Mouse (Mus musculus) midbrain, embryonic 10.5 days (tissue): Measurements from ENCODE around the gene Etv2. TPM values are rescaled to one million over a fixed set of nuclear protein-coding genes. Genes with fewer than 3 reads are reported as not detected.

Experiments
- DNase-seq: peaks from one replicate; pipeline ENCODE4 v3.0.0-alpha.2; 2017; ENCODE audit warnings: low spot score
- H3K27ac ChIP-seq: fragments of 300-500 bp; sonication (generic); replicated peaks from 2 replicates; pipeline ENCODE4 v1.5.1; 2016; ENCODE audit warnings: mild to moderate bottlenecking
- H3K27me3 ChIP-seq: fragments of 300-500 bp; sonication (generic); 2 replicates; pipeline ENCODE4 v1.6.1; 2016; ENCODE audit warnings: low read depth, mild to moderate bottlenecking; ENCODE audit not compliant: poor library complexity, severe bottlenecking
- H3K36me3 ChIP-seq: fragments of 300-500 bp; sonication (generic); 2 replicates; pipeline ENCODE4 v1.6.1; 2016; ENCODE audit warnings: mild to moderate bottlenecking, moderate library complexity
- H3K4me1 ChIP-seq: fragments of 300-500 bp; sonication (generic); 2 replicates; pipeline ENCODE4 v1.6.1; 2016
- H3K4me3 ChIP-seq: fragments of 300-500 bp; sonication (generic); 2 replicates; pipeline ENCODE4 v1.5.1; 2016; ENCODE audit warnings: mild to moderate bottlenecking, moderate library complexity
- H3K9me3 ChIP-seq: fragments of 300-500 bp; sonication (generic); replicated peaks from 2 replicates; pipeline ENCODE4 v1.6.1; 2016; ENCODE audit warnings: mild to moderate bottlenecking
- WGBS: fragments of 180-500 bp; shearing (Covaris S2); methylation state at CpG from one replicate; pipeline ENCODE4 v1.1.7; 2016; 5-methylcytosine and 5-hydroxymethylcytosine counted together
- polyA plus RNA-seq: library from polyadenylated mRNA; unstranded; fragments of >200 nt; fragmentation: Nextera tagmentation; extraction: Ambion mirVana; gene quantifications from 2 replicates; pipeline ENCODE4 v1.2.1, GENCODE M21; 2016

Gene Etv2
- polyA plus RNA-seq, 1 experiment from 2014 or later = not detected

DNA sequence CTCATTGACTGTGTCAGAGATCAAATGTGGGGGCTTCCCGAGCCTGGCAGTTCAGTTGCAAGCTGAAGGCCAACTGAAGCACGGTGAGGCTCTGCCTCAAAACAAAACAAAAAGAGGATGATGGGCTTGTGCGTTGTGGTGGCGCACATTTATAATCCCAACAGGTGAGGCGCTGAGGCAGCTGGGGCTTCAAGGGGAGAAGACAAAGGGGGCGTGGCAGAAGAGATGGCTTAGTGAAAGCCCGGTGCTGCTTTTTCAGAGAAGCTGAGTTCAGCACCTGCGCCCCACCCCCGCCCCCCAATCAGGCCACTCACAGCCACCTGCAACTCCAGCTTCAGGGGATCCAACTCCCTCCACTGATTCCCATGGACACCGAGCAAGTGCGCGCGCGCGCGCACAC, 27.2 kb downstream of the Etv2 start:
- WGBS = 52% methylated on average over 14 of the region's 16 CpGs
- Histone ChIP-seq H3K9me3 (no peaks in the 10 kb centered on the region), H3K36me3 (no peaks in the 10 kb centered on the region), H3K27ac (no peak overlapping the region), H3K27me3 (no peaks in the 10 kb centered on the region), H3K4me3 (no peak overlapping the region), H3K4me1 (0 out of 2 replicates have a peak, but pooled peaks cover 8% of the 10 kb centered on the region)
- no peak for DNase-seq

DNA sequence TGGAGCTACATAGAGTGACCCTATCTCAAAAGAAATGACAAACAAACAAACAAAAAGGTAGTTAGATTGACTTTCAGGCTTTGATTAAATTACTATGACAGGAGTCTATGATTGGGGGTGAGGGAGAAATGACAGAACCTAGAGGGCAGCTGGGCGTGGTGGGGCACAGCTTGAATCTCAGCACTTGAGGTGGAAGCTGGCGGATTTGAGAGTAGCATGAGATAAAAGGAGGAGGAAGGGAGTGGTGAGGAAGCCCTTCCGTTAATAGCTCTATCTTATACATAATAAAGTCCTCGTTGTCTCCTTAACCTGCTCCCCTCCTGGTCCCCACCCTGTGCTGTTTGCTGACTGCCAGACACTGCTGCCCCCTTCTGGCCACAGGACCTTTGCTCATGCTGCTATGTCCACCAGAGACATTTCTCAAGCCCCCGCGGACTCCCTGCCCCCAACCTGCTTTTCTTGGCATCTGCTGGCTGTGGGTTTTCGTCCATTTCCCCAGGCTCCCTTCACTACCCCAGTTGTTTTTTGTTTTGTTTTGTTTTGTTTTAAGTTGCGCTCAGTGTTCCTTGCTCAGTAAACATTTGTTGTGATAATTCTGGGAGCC, 27.8 kb downstream of the Etv2 start:
- Histone ChIP-seq H3K36me3 (no peaks in the 10 kb centered on the region), H3K9me3 (no peaks in the 10 kb centered on the region), H3K4me3 (no peak overlapping the region), H3K27ac (no peak overlapping the region), H3K27me3 (no peaks in the 10 kb centered on the region), H3K4me1 (0 out of 2 replicates have a peak, but pooled peaks cover 8% of the 10 kb centered on the region)
- DNase-seq = peak; percentile 69
- WGBS = 31% methylated on average over 8 of the region's 8 CpGs

DNA sequence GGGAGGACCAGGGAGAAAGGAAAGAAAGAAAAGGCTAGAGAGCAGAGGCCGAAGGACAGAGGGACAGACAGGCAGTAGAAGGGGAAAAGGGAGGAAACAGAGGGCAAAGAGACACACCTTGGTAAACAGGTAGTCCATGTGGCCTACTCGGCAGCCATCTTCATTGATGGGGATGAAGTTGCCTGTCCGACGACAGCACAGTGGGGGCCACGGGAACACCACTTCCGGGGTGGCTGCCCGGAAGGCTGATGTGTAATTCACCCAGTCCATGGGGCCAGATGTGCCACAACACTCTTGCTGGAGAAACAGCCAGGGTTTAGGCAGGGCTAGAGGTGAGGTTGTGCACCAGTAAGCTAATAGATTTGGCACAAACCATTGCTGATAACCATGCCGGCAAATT, 30.7 kb downstream of the Etv2 start:
- Histone ChIP-seq H3K27ac (no peak overlapping the region), H3K27me3 (no peaks in the 10 kb centered on the region), H3K4me3 (no peak overlapping the region), H3K4me1 (peaks cover 11% of the 10 kb centered on the region), H3K36me3 (no peaks in the 10 kb centered on the region), H3K9me3 (no peaks in the 10 kb centered on the region)
- 86% methylated on average over 8 of the region's 8 CpGs for WGBS
- DNase-seq = no peak

DNA sequence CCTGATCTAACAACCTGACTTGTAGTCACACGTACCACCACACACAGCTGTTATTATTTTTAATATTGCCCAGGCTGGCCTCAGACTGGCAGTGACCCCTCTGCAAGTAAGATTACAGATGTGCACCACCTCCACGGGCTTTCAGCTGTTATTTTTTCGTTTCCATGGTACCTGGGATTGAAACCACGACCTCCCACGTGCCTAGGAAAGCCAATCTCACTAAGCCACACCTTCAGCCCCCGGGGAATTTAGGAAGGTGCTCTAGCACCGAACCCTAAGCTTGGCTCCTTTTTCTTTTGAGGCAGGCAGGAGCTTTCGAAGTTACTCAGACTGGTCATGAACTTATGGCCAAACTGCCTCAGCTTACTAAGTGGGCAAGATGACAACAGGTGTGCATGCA, 31.2 kb downstream of the Etv2 start:
- Histone ChIP-seq H3K4me3 (no peak overlapping the region), H3K9me3 (no peaks in the 10 kb centered on the region), H3K4me1 (peaks cover 17% of the 10 kb centered on the region), H3K27me3 (no peaks in the 10 kb centered on the region), H3K27ac (no peak overlapping the region), H3K36me3 (no peaks in the 10 kb centered on the region)
- 69% methylated on average over 8 of the region's 8 CpGs for WGBS
- DNase-seq = no peak

DNA sequence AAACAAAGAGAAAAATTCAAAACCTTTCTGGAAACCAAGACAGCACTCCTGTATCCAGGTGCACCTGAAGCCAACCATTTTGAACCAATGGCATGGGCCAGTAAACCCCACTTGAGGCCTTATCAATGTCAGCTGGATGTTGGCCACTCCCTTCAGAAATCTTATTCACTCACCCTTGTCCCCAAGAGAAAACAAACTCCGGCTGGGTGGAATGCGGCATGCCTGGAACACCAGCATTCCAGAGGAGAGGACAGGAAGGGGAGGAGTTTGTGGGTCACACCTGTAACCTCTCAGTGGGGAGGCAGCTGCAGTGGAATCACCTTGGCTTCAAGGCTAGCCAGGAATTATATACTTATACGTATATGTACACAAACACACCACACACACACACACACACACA, 33.1 kb downstream of the Etv2 start:
- H3K4me3 ChIP-seq = no peak overlapping the region
- DNase-seq = no peak
- WGBS = 71% methylated on average over 3 of the region's 3 CpGs
- no peaks in the 10 kb centered on the region for H3K9me3 ChIP-seq
- H3K27me3 ChIP-seq = no peaks in the 10 kb centered on the region
- peaks cover 9% of the 10 kb centered on the region for H3K4me1 ChIP-seq
- no peak overlapping the region for H3K27ac ChIP-seq
- H3K36me3 ChIP-seq = no peaks in the 10 kb centered on the region

DNA sequence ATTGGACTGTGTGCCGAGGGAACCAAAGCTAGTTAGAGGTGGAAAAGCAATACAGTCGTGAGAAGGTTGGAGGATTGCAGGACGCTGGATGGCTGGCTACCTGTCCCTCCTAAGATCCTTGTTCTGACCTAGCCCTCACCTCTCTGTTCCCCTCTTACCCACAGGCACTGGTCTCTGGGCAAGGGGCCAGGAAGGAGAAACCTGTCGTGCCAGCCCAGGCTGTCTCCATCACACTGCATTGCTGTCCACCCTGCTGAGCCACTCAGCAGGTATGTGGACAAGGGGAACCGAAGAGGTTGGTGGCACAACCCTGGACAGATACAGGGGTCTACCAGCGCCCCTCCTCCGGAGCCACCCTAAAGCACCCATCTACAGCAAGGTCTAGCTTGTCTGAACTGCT, 35.0 kb downstream of the Etv2 start:
- Histone ChIP-seq H3K27ac (no peak overlapping the region), H3K4me3 (no peak overlapping the region), H3K27me3 (no peaks in the 10 kb centered on the region), H3K36me3 (no peaks in the 10 kb centered on the region), H3K9me3 (no peaks in the 10 kb centered on the region), H3K4me1 (peaks cover 9% of the 10 kb centered on the region)
- no peak for DNase-seq
- WGBS = 81% methylated on average over 7 of the region's 7 CpGs

DNA sequence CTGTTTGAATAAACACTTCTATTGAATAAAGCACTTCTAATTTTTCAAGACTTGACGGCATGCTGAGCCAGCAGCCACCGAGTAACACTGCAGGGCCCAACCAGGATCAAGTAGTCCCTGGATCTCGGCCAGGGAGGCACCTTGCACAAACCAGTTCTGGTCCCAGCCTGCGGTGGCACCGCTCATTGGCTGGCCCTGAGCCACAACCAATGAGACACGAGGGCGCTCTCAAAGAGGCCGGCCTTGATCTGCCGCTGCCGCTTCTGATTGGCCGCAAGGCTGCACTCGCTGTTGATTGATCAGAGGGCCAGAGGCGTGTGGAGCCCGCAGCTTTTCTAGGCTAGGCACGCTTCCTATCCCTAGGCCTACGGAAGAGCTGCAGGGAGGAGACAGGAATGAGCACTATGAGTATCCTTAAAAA, 35.7 kb downstream of the Etv2 start:
- Histone ChIP-seq H3K27me3 (no peaks in the 10 kb centered on the region), H3K36me3 (no peaks in the 10 kb centered on the region), H3K4me1 (peaks cover 9% of the 10 kb centered on the region), H3K4me3 (peak overlapping the region; percentile 26; the same call in 1 of the 2 replicates), H3K27ac (no peak overlapping the region), H3K9me3 (no peaks in the 10 kb centered on the region)
- DNase-seq = peak; percentile 85
- 2% methylated on average over 16 of the region's 16 CpGs for WGBS

DNA sequence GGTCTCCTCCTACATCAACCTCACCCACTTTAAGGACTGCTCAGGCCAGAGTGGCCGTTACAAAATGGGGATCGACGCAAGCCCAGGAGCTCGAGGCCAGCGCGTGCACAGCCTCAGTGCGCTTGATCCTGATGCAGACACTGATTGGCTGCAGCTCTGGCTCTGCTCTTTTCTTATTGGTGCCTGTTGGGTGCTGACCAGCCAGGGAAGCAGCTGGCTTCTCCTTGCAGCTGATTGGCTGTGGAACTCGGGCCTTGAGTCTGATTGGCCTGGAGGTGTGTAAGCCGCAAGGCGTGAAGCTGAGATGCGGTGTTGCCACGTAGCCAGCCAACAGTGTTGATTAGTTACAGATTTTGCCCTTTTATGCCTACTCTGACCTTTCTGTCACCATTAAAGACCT, 36.9 kb downstream of the Etv2 start, which contains the start of gene Zbtb32:
TSS of gene Zbtb32 (minus strand) at position 124 of the 400 bp plus-strand sequence.
- H3K9me3 ChIP-seq = no peaks in the 10 kb centered on the region
- H3K4me3 ChIP-seq = peak within 1 kb of the TSS; percentile 26; the same call in 1 of the 2 replicates
- H3K27ac ChIP-seq = no peak within 1 kb of the TSS
- no peak for DNase-seq
- 92% methylated on average over 12 of the region's 12 CpGs for WGBS
- H3K27me3 ChIP-seq = no peaks in the 10 kb centered on the region
- no peaks in the 10 kb centered on the region for H3K36me3 ChIP-seq
- H3K4me1 ChIP-seq = peaks cover 9% of the 10 kb centered on the region

DNA sequence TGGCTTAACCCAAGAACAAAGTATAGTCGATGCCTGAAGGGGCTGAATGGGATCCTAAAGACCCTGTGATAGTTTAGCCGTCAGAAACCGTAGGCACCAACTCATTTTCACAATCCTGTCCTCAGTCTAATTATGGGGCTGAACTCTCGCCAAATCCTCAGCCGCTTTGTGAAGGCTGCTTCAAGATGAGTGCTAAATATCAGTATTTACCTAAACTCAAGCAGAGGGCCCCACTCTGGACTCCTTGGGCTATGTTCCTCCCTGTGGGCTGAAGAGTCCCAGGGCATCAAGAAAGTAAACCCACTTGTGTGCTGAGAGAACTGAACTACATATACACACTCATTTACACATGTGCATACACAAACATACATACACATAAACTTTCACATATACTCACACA, 38.8 kb downstream of the Etv2 start:
- DNase-seq = no peak
- Histone ChIP-seq H3K4me3 (no peak overlapping the region), H3K9me3 (no peaks in the 10 kb centered on the region), H3K4me1 (peaks cover 12% of the 10 kb centered on the region), H3K36me3 (no peaks in the 10 kb centered on the region), H3K27ac (no peak overlapping the region), H3K27me3 (no peaks in the 10 kb centered on the region)
- 80% methylated on average over 5 of the region's 5 CpGs for WGBS

DNA sequence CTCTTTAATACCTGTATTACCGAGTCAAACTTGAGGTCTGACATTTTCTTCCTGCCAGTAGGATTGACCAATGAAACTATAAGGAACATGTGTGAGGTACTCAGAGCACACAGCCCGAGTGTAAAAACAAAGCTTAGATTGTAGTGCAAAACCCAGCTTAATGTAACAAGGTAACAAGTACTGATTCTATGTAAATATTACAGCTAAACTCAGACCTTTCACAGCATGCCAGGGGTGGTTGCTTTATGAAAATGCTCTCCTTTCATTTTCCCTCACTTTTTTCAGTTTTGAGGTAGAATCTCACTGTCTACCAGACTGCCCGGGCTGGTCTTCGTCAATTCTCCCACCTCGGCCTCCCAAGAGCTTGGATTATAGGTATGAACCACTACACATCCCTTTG, 39.6 kb downstream of the Etv2 start:
- DNase-seq = no peak
- Histone ChIP-seq H3K36me3 (no peaks in the 10 kb centered on the region), H3K9me3 (no peaks in the 10 kb centered on the region), H3K27me3 (no peaks in the 10 kb centered on the region), H3K4me1 (peaks cover 17% of the 10 kb centered on the region), H3K4me3 (no peak overlapping the region), H3K27ac (no peak overlapping the region)
- 85% methylated on average over 5 of the region's 5 CpGs for WGBS

DNA sequence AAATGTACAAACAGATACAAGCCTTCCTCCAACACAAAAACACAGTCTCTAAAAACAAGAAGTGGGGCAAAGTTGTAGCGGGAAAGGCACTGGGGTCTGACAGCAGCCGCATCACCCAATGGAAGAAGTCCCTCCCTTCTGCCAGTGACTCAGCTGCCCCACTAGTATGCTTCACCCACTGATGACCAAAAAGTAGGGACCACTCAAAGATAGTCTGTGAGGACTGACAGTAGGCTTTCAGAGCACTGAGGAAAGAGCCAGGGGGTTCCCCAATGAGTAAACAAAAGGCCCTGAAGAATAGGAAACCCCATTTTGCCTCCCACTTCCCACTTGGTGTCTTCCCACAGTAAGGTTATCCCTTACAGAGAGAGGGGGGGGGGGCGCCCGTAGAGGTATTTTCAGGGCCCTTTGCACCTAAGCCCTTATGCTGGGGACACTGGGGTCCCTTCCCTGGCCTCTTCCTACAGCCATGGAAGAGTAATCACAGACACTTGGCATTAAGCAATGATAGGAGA, 41.1 kb downstream of the Etv2 start:
- Histone ChIP-seq H3K9me3 (no peaks in the 10 kb centered on the region), H3K36me3 (no peaks in the 10 kb centered on the region), H3K27ac (no peak overlapping the region), H3K4me1 (peaks cover 17% of the 10 kb centered on the region), H3K4me3 (no peak overlapping the region), H3K27me3 (no peaks in the 10 kb centered on the region)
- 64% methylated on average over 4 of the region's 4 CpGs for WGBS
- DNase-seq = no peak

DNA sequence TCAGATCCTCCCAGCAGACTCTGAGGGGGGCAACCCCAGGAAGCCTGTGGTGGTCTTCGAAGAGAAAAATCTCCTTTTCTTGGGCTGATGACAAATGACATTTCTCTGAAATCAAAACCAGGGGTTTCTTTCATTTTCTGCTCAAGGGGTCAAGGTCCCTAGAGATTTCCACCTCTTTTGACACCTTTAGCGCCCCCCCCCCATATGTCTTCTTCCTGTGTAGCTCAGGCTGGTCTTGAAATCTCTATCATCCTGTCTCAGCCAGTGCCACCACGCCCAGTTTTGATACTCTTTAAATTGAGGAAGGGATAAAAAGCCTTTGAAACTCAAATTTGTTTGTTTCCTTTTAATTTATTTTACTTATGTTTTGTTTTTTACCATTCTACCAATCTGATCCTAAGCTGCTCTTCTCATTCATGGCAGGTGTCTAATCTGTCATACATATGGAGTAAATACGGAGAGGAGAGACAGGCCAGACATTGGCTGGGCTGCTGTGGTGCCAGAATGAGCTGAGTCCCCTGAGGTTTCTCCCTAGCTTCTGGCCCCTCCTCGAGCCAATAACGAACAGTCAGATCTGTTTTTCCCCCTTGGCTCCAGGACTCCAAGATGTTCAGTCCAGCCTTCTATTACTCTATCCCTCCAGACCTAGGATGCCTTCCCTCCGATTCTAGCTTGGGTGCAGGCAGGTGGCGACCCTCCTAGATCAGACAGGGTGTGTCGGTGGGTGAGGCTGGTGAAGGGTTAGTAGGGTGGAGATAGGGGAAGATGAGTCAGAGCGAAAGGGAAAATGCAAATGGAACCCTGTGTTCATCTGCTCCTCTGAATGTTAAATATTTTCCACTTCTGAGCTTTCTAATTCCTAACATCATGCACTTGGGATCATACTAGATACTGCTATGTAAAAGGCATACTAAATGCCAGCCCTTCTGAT, 41.8 kb downstream of the Etv2 start:
- no peaks in the 10 kb centered on the region for H3K27me3 ChIP-seq
- no peak for DNase-seq
- no peaks in the 10 kb centered on the region for H3K9me3 ChIP-seq
- H3K4me3 ChIP-seq = no peak overlapping the region
- H3K36me3 ChIP-seq = no peaks in the 10 kb centered on the region
- WGBS = 83% methylated on average over 10 of the region's 10 CpGs
- H3K4me1 ChIP-seq = peaks cover 16% of the 10 kb centered on the region
- H3K27ac ChIP-seq = no peak overlapping the region
